Mouse (Mus musculus) liver, adult 2 months (tissue): Measurements from ENCODE around the gene Frat1. TPM values are rescaled to one million over a fixed set of nuclear protein-coding genes. Genes with fewer than 3 reads are reported as not detected.
"Not testable (repeated sequence)": the region's sequence is repeated elsewhere in the genome, so short reads cannot be mapped to it uniquely, and the experiment has no call there.

Source experiments
- DNase-seq: peaks from one replicate; pipeline ENCODE4 v3.0.0-alpha.2; 2011; ENCODE audit warnings: low read depth, low spot score; ENCODE audit errors: extremely low read depth
- H3K27ac ChIP-seq: fragments of 200-500 bp; replicated peaks from 2 replicates; pipeline ENCODE4 v1.5.1; 2012; ENCODE audit warnings: low read depth, mild to moderate bottlenecking, control low read depth, inconsistent platforms, low read length; ENCODE audit not compliant: insufficient read depth
- H3K27me3 ChIP-seq: fragments of 200-500 bp; 2 replicates; pipeline ENCODE4 v1.6.1; 2012; ENCODE audit warnings: mild to moderate bottlenecking, moderate library complexity, low read length, inconsistent platforms; ENCODE audit not compliant: control insufficient read depth, insufficient read depth
- H3K36me3 ChIP-seq: fragments of 200-500 bp; 2 replicates; pipeline ENCODE4 v1.6.1; 2012; ENCODE audit warnings: low read length, inconsistent platforms; ENCODE audit not compliant: control insufficient read depth, insufficient read depth
- H3K4me1 ChIP-seq: fragments of 200-500 bp; 2 replicates; pipeline ENCODE4 v1.6.1; 2011; ENCODE audit warnings: low read length; ENCODE audit not compliant: control insufficient read depth, insufficient read depth
- H3K4me3 ChIP-seq: fragments of 200-500 bp; 2 replicates; pipeline ENCODE4 v1.5.1; 2011; ENCODE audit warnings: low read depth, mild to moderate bottlenecking, control low read depth, low read length, moderate library complexity; ENCODE audit not compliant: insufficient read depth
- H3K79me2 ChIP-seq: fragments of 200-500 bp; 2 replicates; pipeline ENCODE4 v1.6.1; 2012; ENCODE audit warnings: inconsistent platforms, mild to moderate bottlenecking, low read length, moderate library complexity; ENCODE audit not compliant: control insufficient read depth, insufficient read depth
- H3K9ac ChIP-seq: fragments of 200-500 bp; 2 replicates; pipeline ENCODE4 v1.6.1; 2012; ENCODE audit warnings: low read depth, mild to moderate bottlenecking, control low read depth, inconsistent platforms, low read length
- CTCF ChIP-seq: fragments of 200-500 bp; IDR thresholded peaks from 2 replicates; pipeline ENCODE4 v1.5.1; 2011; ENCODE audit warnings: low read depth, low read length, control low read depth
- POLR2A ChIP-seq: fragments of 200-500 bp; IDR thresholded peaks from 2 replicates; pipeline ENCODE4 v1.6.1; 2011; ENCODE audit warnings: low read length, control low read depth; ENCODE audit not compliant: insufficient read depth; ENCODE audit errors: extremely low read depth
- WGBS: fragments of 180-500 bp; shearing (Covaris S2); methylation state at CpG from one replicate; pipeline ENCODE4 v1.1.7; 2018; 5-methylcytosine and 5-hydroxymethylcytosine counted together
- polyA plus RNA-seq: library from polyadenylated mRNA; depleted of rRNA; stranded (reverse); fragments of >200 nt; gene quantifications from 2 replicates; pipeline ENCODE4 v1.2.3, GENCODE M21; 2012
- total RNA-seq: library from RNA; depleted of rRNA; stranded (reverse); fragments of >200 nt; gene quantifications from 2 replicates; pipeline ENCODE4 v1.2.3, GENCODE M21; 2014

The Frat1 gene
- total and polyA plus RNA-seq, 2 experiments: 1.9 to 5.6 TPM

DNA sequence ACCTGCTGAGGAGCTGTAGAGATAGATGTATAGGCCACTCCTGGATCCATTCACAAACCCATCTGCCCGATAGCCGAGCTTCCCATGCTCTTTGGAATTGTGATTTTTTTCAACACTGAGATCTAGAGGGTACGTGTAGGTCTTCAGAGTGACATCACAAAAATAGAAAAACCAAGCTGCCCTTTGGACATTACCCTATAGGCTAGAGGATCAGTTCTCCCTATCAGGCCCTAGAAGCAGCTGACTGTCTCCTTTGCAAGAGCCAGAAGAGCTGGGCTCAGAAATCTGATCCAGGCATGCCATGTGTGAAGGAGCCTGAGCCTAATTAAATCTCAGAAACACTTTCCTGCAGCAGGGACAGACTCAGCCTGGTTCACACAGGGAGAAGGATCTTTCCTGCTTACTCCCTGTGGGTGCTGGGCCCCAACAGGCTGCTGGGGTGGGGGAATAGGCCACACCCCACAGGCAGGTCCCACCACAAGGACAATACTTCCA, 28.1 kb downstream of the Frat1 start:
- TF ChIP-seq CTCF: no peak
- TF ChIP-seq POLR2A: no peak
- DNase-seq: no peak
- Histone ChIP-seq H3K9ac (no peak overlapping the region), H3K4me1 (no peaks in the 10 kb centered on the region), H3K27ac (no peak overlapping the region), H3K79me2 (no peaks in the 10 kb centered on the region), H3K27me3 (no peaks in the 10 kb centered on the region), H3K36me3 (peaks cover 2% of the 10 kb centered on the region; the same call in 1 of the 2 replicates), H3K4me3 (no peak overlapping the region)
- WGBS: 84% methylated on average over 3 of the region's 3 CpGs

DNA sequence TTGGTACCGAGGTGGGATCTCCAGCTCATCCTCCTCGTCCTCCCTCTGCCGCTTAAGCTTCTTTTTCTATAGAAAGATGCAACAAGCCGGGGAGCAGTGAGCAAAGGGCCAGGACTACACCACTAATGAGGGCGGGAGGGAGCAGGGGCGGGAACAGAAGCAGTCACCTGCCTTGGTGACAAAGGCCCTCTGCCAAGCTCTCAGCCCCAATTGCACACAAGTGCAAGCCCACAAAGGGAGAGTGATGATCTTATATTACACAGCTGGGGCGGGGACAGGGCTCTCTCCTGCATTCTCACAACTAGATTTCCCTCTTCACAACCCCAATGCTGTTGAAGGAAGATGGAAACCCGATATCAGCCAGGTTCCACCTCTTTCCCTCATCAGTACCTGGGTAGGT, 36.9 kb downstream of the Frat1 start:
- 92% methylated on average over 8 of the region's 8 CpGs for WGBS
- no peak overlapping the region for H3K4me3 ChIP-seq
- DNase-seq: no peak
- H3K79me2 ChIP-seq: no peaks in the 10 kb centered on the region
- H3K9ac ChIP-seq: no peak overlapping the region
- H3K27ac ChIP-seq: no peak overlapping the region
- H3K27me3 ChIP-seq: no peaks in the 10 kb centered on the region
- no peaks in the 10 kb centered on the region for H3K4me1 ChIP-seq
- TF ChIP-seq CTCF (no peak), POLR2A (no peak)
- peaks cover 13% of the 10 kb centered on the region; the same call in 1 of the 2 replicates for H3K36me3 ChIP-seq

DNA sequence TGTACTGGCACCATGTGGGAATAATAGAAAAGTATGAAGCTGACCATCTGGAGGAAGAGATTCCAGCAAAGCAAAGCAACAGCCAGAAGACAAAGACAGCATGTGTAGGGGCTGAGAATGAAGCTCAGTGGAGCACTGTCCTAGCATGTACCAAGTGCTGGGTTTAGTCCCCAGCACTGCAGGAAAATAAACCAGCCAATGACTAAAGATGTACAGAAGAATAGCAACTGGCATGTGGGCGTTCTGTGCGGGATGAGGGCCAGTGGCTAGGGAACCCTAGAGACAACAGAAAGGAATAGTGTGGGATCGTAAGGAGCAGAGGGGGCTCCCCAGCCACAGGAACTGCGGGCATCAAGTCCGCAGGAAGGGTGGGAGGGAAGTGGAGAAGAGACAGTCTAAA, 39.5 kb downstream of the Frat1 start:
- peaks cover 8% of the 10 kb centered on the region for H3K36me3 ChIP-seq
- H3K4me1 ChIP-seq: no peaks in the 10 kb centered on the region
- H3K4me3 ChIP-seq: no peak overlapping the region
- DNase-seq: no peak
- TF ChIP-seq POLR2A (no peak), CTCF (no peak)
- no peak overlapping the region for H3K9ac ChIP-seq
- H3K27ac ChIP-seq: no peak overlapping the region
- H3K27me3 ChIP-seq: no peaks in the 10 kb centered on the region
- 99% methylated on average over 5 of the region's 5 CpGs for WGBS
- H3K79me2 ChIP-seq: no peaks in the 10 kb centered on the region

DNA sequence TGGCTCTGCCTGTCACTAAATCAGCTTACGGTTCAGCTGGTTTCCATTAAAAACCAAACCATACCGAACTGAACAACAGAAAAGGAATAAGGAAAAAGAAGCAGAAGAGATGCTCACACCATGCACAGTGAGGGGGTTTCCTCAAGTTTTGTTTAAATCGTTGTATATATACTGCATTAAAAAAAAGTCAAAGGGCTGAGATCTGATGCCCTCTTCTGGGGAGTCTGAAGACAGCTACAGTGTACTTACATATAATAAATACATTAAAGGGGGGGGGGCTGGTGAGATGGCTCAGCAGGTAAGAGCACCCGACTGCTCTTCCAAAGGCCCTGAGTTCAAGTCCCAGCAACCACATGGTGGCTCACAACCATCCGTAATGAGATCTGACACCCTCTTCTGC, 40.2 kb downstream of the Frat1 start:
- 80% methylated on average over 5 of the region's 5 CpGs for whole genome bisulfite sequencing
- H3K36me3 ChIP-seq: peaks cover 11% of the 10 kb centered on the region
- not testable (repeated sequence) for H3K79me2 ChIP-seq, H3K27ac ChIP-seq, H3K4me3 ChIP-seq, DNase-seq, H3K4me1 ChIP-seq, H3K9ac ChIP-seq, H3K27me3 ChIP-seq

DNA sequence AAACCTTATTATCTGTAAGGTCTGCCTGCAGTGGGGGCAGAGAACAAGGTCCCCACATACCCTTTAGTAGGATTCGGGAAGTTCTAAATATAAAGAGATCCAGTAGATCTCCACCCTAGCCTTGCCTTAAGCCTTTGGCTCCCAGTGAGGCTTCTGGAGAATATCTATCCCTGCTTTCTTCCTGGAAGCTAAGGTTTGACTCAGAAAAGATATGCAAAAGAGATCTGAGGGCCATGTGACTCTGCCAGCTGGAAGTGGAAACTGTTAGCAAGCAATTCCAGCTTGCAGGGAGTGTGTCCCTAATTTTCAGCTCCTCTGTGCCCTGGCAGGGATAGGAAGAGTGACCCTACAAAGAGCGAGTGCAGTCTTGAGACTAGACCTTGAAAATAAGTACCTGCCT, 42.5 kb downstream of the Frat1 start:
- Histone ChIP-seq H3K79me2 (no peaks in the 10 kb centered on the region), H3K4me3 (no peak overlapping the region), H3K27ac (no peak overlapping the region), H3K36me3 (peaks cover 20% of the 10 kb centered on the region), H3K9ac (no peak overlapping the region), H3K27me3 (no peaks in the 10 kb centered on the region), H3K4me1 (no peaks in the 10 kb centered on the region)
- WGBS: 98% methylated on average over 2 of the region's 2 CpGs
- DNase-seq: no peak
- no peak for TF ChIP-seq CTCF
- TF ChIP-seq POLR2A: no peak

DNA sequence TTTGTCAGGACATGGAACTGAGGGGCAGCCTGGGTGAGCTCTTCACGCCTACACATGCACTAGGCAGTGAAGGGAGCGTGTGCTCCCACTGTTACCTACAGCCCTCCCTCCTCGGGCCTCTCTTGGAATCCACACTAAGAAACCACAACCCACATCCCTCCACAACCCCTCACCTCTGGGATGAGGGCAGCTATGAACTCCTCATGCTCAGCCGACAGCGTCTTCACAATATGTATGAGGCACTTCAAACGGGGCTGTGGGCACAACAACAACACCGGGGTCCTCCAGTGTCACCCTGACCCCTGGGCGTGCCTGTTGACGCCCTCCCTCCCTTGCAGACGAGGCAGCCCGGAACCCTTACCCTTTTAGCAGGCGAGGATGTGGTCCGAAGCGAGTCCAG, 44.6 kb downstream of the Frat1 start:
- Histone ChIP-seq H3K4me3 (no peak overlapping the region), H3K9ac (no peak overlapping the region), H3K27ac (no peak overlapping the region), H3K79me2 (no peaks in the 10 kb centered on the region), H3K4me1 (no peaks in the 10 kb centered on the region), H3K27me3 (no peaks in the 10 kb centered on the region), H3K36me3 (peaks cover 17% of the 10 kb centered on the region)
- WGBS: 94% methylated on average over 14 of the region's 14 CpGs
- no peak for TF ChIP-seq CTCF
- TF ChIP-seq POLR2A: no peak
- DNase-seq: no peak
